Mouse (Mus musculus) MEL (cell line): ENCODE measurements at regions not wholly inside any gene's neighbourhood (a gene's known extent, or its start where the extent isn't known, plus 50 kb on each side); places are given as distances from the start of the nearest gene placed in this dataset.

Experiments
- DNase-seq: peaks from one replicate; pipeline ENCODE4 v3.0.0; 2011; ENCODE audit warnings: low read depth, low spot score
- H3K27ac ChIP-seq: 2 replicates; pipeline ENCODE4 v1.5.1; 2012; ENCODE audit warnings: low read depth, mild to moderate bottlenecking, control low read depth, low read length, moderate library complexity; ENCODE audit not compliant: control insufficient read depth
- H3K27me3 ChIP-seq, 2 experiments: fragments of 150-350 bp in 1 of 2; sonication (generic) in 1 of 2; 2 replicates each; pipeline ENCODE4 v1.6.1; 2012; ENCODE audit warnings: low read length in 2 of 2, mild to moderate bottlenecking in 2 of 2, improper control_type of control experiment in 1 of 2, moderate library complexity in 1 of 2; ENCODE audit not compliant: insufficient read depth in 2 of 2, control insufficient read depth in 1 of 2
- H3K36me3 ChIP-seq, 2 experiments: 2 replicates each; pipeline ENCODE4 v1.6.1; 2012 to 2014; ENCODE audit warnings: low read length in 2 of 2, improper control_type of control experiment in 1 of 2, inconsistent platforms in 1 of 2, mild to moderate bottlenecking in 1 of 2; ENCODE audit not compliant: insufficient read depth in 2 of 2, control insufficient read depth in 1 of 2
- H3K4me1 ChIP-seq, 2 experiments: fragments of 150-350 bp in 1 of 2; sonication (generic) in 1 of 2; 2 replicates each; pipeline ENCODE4 v1.6.1; 2012; ENCODE audit warnings: low read length in 2 of 2, improper control_type of control experiment in 1 of 2, mild to moderate bottlenecking in 1 of 2; ENCODE audit not compliant: insufficient read depth in 2 of 2, control insufficient read depth in 1 of 2
- H3K4me3 ChIP-seq, 2 experiments: fragments of 150-350 bp in 1 of 2; sonication (generic) in 1 of 2; 2 replicates each; pipeline ENCODE4 v1.5.1; 2012; ENCODE audit warnings: low read depth in 2 of 2, low read length in 2 of 2, mild to moderate bottlenecking in 2 of 2, moderate library complexity in 2 of 2, control low read depth in 1 of 2, improper control_type of control experiment in 1 of 2; ENCODE audit not compliant: control insufficient read depth in 1 of 2, insufficient read depth in 1 of 2
- H3K79me2 ChIP-seq: 2 replicates; pipeline ENCODE4 v1.6.1; 2012; ENCODE audit warnings: mild to moderate bottlenecking, low read length, moderate library complexity; ENCODE audit not compliant: control insufficient read depth, poor library complexity, insufficient read depth
- H3K9ac ChIP-seq: 2 replicates; pipeline ENCODE4 v1.6.1; 2012; ENCODE audit warnings: low read depth, mild to moderate bottlenecking, control low read depth, low read length, moderate library complexity; ENCODE audit not compliant: control insufficient read depth, poor library complexity, severe bottlenecking
- H3K9me3 ChIP-seq: fragments of 150-350 bp; sonication (generic); replicated peaks from 2 replicates; pipeline ENCODE4 v1.6.1; 2012; ENCODE audit warnings: mild to moderate bottlenecking, low read length, improper control_type of control experiment, moderate library complexity; ENCODE audit not compliant: insufficient read depth
- BHLHE40 ChIP-seq: IDR thresholded peaks from 2 replicates; pipeline ENCODE4 v1.6.1; 2012; ENCODE audit warnings: low read depth, mild to moderate bottlenecking, inconsistent platforms, low read length, improper control_type of control experiment, borderline replicate concordance
- GABPA ChIP-seq: IDR thresholded peaks from 2 replicates; pipeline ENCODE4 v1.6.1; 2012; ENCODE audit warnings: low read depth, mild to moderate bottlenecking, inconsistent platforms, low read length, improper control_type of control experiment, moderate library complexity
- GATA1 ChIP-seq: IDR thresholded peaks from 2 replicates; pipeline ENCODE4 v1.6.1; 2011; ENCODE audit warnings: low read depth, low read length, improper control_type of control experiment
- JUND ChIP-seq: IDR thresholded peaks from 2 replicates; pipeline ENCODE4 v1.6.1; 2011; ENCODE audit warnings: low read depth, mild to moderate bottlenecking, improper control_type of control experiment, low read length
- MAFK ChIP-seq: IDR thresholded peaks from 2 replicates; pipeline ENCODE4 v1.6.1; 2011; ENCODE audit warnings: low read depth, mild to moderate bottlenecking, low read length, improper control_type of control experiment, borderline replicate concordance
- MYB ChIP-seq: IDR thresholded peaks from 2 replicates; pipeline ENCODE4 v1.6.1; 2011; ENCODE audit warnings: mild to moderate bottlenecking, low read depth, low read length, improper control_type of control experiment
- NELFE ChIP-seq: IDR thresholded peaks from 2 replicates; pipeline ENCODE4 v1.6.1; 2011; ENCODE audit warnings: low read depth, low read length, improper control_type of control experiment
- POLR2A ChIP-seq, 2 experiments: IDR thresholded peaks; 2 replicates each; pipeline ENCODE4 v1.6.1; 2011 to 2012; ENCODE audit warnings: low read length in 2 of 2, mild to moderate bottlenecking in 2 of 2, control low read depth in 1 of 2, improper control_type of control experiment in 1 of 2, low read depth in 1 of 2, moderate library complexity in 1 of 2; ENCODE audit not compliant: control insufficient read depth in 1 of 2, insufficient read depth in 1 of 2, poor library complexity in 1 of 2
- POLR2AphosphoS2 ChIP-seq: IDR thresholded peaks from 2 replicates; pipeline ENCODE4 v1.6.1; 2011; ENCODE audit warnings: low read length, improper control_type of control experiment
- POLR2AphosphoS5 ChIP-seq: IDR thresholded peaks from 2 replicates; pipeline ENCODE4 v1.6.1; 2012; ENCODE audit warnings: low read depth, borderline replicate concordance, mild to moderate bottlenecking, inconsistent platforms, low read length, moderate library complexity, mixed read lengths
- RAD21 ChIP-seq: IDR thresholded peaks from 2 replicates; pipeline ENCODE4 v1.6.1; 2011; ENCODE audit warnings: mild to moderate bottlenecking, low read depth, low read length, improper control_type of control experiment
- RCOR1 ChIP-seq: IDR thresholded peaks from 2 replicates; pipeline ENCODE4 v1.6.1; 2012; ENCODE audit warnings: low read depth, mild to moderate bottlenecking, inconsistent platforms, low read length, improper control_type of control experiment
- TAL1 ChIP-seq: IDR thresholded peaks from 2 replicates; pipeline ENCODE4 v1.6.1; 2012; ENCODE audit warnings: mild to moderate bottlenecking, inconsistent platforms, low read length, moderate library complexity, mixed read lengths
- TBP ChIP-seq: IDR thresholded peaks from 2 replicates; pipeline ENCODE4 v1.8.0; 2011; ENCODE audit warnings: low read depth, low read length, improper control_type of control experiment
- USF2 ChIP-seq, 2 experiments: IDR thresholded peaks; 2 replicates each; pipeline ENCODE4 v1.6.1; 2011 to 2012; ENCODE audit warnings: improper control_type of control experiment in 2 of 2, low read length in 2 of 2, borderline replicate concordance in 1 of 2, inconsistent platforms in 1 of 2, low read depth in 1 of 2, mild to moderate bottlenecking in 1 of 2; ENCODE audit not compliant: insufficient read depth in 1 of 2
- ZMIZ1 ChIP-seq: IDR thresholded peaks from 2 replicates; pipeline ENCODE4 v1.6.1; 2012; ENCODE audit warnings: low read depth, mild to moderate bottlenecking, inconsistent platforms, low read length, improper control_type of control experiment, moderate library complexity
- ZNF384 ChIP-seq: IDR thresholded peaks from 2 replicates; pipeline ENCODE4 v1.6.1; 2012; ENCODE audit warnings: low read depth, mild to moderate bottlenecking, inconsistent platforms, low read length, improper control_type of control experiment

- DNase-seq, result no peak
- Histone ChIP-seq H3K79me2 (no peaks in the 10 kb centered on the region), H3K9me3 (no peaks in the 10 kb centered on the region), H3K4me3 (no peak overlapping the region), H3K4me1 (no peaks in the 10 kb centered on the region), H3K9ac (no peak overlapping the region), H3K36me3 (no peaks in the 10 kb centered on the region), H3K27me3 (no peaks in the 10 kb centered on the region), H3K27ac (no peak overlapping the region)
- no peak for TF ChIP-seq JUND
- TF ChIP-seq POLR2AphosphoS5, result no peak
These were observed 169.1 kb upstream of the Npvf start for GRCm38 (mm10) chr6:50823220-50823910.

GRCm38 (mm10) chr6:50824466-50824865, 170.2 kb upstream of the Npvf start:
- Histone ChIP-seq H3K79me2 (no peaks in the 10 kb centered on the region), H3K4me1 (no peaks in the 10 kb centered on the region), H3K9ac (no peak overlapping the region), H3K36me3 (no peaks in the 10 kb centered on the region), H3K4me3 (no peak overlapping the region), H3K9me3 (no peaks in the 10 kb centered on the region), H3K27ac (no peak overlapping the region), H3K27me3 (no peaks in the 10 kb centered on the region)
- TF ChIP-seq POLR2AphosphoS5 (no peak), RAD21 (no peak), USF2 (IDR thresholded peaks at IDR 0.05; ENCODE audit: borderline replicate concordance in 1 of 2, insufficient read depth in 1 of 2, low read depth in 1 of 2, low read length in 2 of 2) (no peak), GABPA (no peak), TAL1 (no peak), MAFK (no peak), GATA1 (no peak), BHLHE40 (no peak), MYB (no peak), POLR2AphosphoS2 (no peak), RCOR1 (no peak), NELFE (no peak), POLR2A (IDR thresholded peaks at IDR 0.05; ENCODE audit: control insufficient read depth in 1 of 2, insufficient read depth in 1 of 2, low read depth in 1 of 2, low read length in 2 of 2, poor library complexity in 1 of 2) (no peak), TBP (no peak), ZNF384 (no peak), ZMIZ1 (no peak), JUND (no peak)
- no peak for DNase-seq
